Mouse (Mus musculus) embryonic fibroblast, embryonic 13.5 days (primary cell): ENCODE data around the gene Akap2. TPM values are rescaled to one million over a fixed set of nuclear protein-coding genes. Genes with fewer than 3 reads are reported as not detected.

Experiments used
- H3K27ac ChIP-seq: 2 replicates; pipeline ENCODE4 v1.5.1; 2012; ENCODE audit warnings: low read length, control low read depth, inconsistent platforms; ENCODE audit not compliant: insufficient read depth
- H3K4me1 ChIP-seq: 2 replicates; pipeline ENCODE4 v1.6.1; 2011; ENCODE audit warnings: low read length; ENCODE audit not compliant: control insufficient read depth, insufficient read depth
- H3K4me3 ChIP-seq: 2 replicates; pipeline ENCODE4 v1.5.1; 2011; ENCODE audit warnings: mild to moderate bottlenecking, control low read depth, low read length; ENCODE audit not compliant: insufficient read depth
- CTCF ChIP-seq: IDR thresholded peaks from 2 replicates; pipeline ENCODE4 v1.5.1; 2011; ENCODE audit warnings: mild to moderate bottlenecking, control low read depth, low read length, moderate library complexity, borderline replicate concordance; ENCODE audit not compliant: insufficient read depth
- POLR2A ChIP-seq: IDR thresholded peaks from 2 replicates; pipeline ENCODE4 v1.6.1; 2011; ENCODE audit warnings: low read depth, mild to moderate bottlenecking, control low read depth, low read length, moderate library complexity
- polyA plus RNA-seq: library from polyadenylated mRNA; stranded (reverse); fragments of >200 nt; gene quantifications from 2 replicates; pipeline ENCODE4 v1.2.4, GENCODE M21; 2011; ENCODE audit warnings: low read depth; ENCODE audit not compliant: missing spikeins, insufficient read length

Gene Akap2
- polyA plus RNA-seq, 1 experiment: 127 TPM

DNA sequence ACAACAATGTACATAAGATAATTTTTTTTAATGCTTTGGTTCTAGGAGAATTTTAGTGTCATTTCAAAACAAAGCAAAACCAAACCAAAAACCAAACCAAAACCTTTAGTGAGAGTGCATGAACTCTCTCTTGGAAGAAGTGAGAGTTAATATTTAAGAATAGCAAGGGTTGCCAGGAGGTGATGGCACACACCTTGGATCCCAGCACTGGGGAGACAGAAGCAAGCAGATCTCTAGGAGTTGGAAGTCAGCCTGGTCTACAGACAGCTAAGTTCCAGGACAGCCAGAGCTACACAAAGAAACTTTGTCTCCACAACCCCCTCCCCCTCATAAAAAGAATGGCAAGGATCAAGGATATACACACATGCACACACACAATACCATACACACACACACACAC, 195.6 kb downstream of the Akap2 start:
- Histone ChIP-seq H3K4me3 (no peak overlapping the region), H3K27ac (no peak overlapping the region), H3K4me1 (no peaks in the 10 kb centered on the region)
- TF ChIP-seq CTCF (no peak), POLR2A (no peak)

GRCm38 (mm10) chr4:57914193-57915190, 197.0 kb downstream of the Akap2 start:
- no peaks in the 10 kb centered on the region for H3K4me1 ChIP-seq
- no peak for TF ChIP-seq POLR2A
- no peak for TF ChIP-seq CTCF
- H3K4me3 ChIP-seq: no peak overlapping the region
- H3K27ac ChIP-seq: no peak overlapping the region

GRCm38 (mm10) chr4:57915216-57915965, 197.9 kb downstream of the Akap2 start:
- no peak for TF ChIP-seq CTCF
- TF ChIP-seq POLR2A: no peak
- Histone ChIP-seq H3K4me1 (no peaks in the 10 kb centered on the region), H3K4me3 (no peak overlapping the region), H3K27ac (no peak overlapping the region)

DNA sequence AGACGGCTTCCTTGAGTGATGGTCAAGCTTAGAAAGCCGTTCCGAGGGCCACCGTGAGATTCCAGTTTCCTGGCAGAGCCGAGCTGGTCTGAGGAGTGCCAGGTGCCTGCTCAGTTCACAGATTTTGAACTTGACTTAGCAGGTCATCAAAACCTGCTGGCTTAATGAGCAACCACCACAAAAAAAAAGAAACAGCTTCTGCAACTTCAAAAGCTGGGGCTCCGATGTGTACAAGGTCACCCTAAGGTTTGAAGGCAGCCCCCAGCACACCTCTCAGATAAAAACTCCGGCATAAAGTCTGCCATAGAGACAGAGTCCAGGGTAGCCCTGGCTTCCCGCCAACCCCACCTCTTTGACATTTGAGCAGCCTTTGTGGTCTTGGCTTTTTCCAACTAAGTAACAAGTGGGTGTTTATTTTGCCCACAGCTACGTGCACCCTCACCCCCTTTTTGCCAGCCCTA, 198.8 kb downstream of the Akap2 start, which contains the start of gene D630039A03Rik:
Gene D630039A03Rik (minus strand): TSS at position 97 of the 461 bp plus-strand sequence.
- Histone ChIP-seq H3K27ac (no peak within 1 kb of the TSS), H3K4me3 (no peak within 1 kb of the TSS), H3K4me1 (no peaks in the 10 kb centered on the region)
- TF ChIP-seq POLR2A: no peak
- TF ChIP-seq CTCF: no peak

DNA sequence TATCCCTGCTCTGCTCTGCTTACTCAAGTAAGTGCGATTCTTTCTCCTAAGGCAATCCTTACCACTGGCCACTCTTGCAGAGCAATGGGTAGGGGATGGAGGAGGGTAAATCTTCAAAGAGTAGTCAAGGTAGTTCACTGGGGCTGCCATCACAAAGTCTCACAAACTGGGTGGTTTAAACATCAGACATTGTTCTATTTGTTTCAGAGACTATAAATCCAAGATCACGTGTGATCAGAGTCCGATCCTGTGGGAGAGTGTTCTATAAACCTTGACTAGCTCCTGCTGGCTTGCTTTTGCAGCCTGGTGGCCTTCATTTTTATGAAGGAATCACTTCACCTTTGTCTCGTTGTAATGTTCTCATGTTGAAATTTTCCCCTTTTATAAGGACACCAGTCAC, 199.3 kb downstream of the Akap2 start:
- TF ChIP-seq CTCF: no peak
- no peak for TF ChIP-seq POLR2A
- H3K4me3 ChIP-seq: no peak overlapping the region
- H3K4me1 ChIP-seq: no peaks in the 10 kb centered on the region
- no peak overlapping the region for H3K27ac ChIP-seq

- TF ChIP-seq POLR2A: no peak
- TF ChIP-seq CTCF: no peak
- Histone ChIP-seq H3K4me3 (no peak overlapping the region), H3K4me1 (no peaks in the 10 kb centered on the region), H3K27ac (no peak overlapping the region)
These were observed 202.3 kb downstream of the Akap2 start for GRCm38 (mm10) chr4:57919494-57920423.

GRCm38 (mm10) chr4:57920522-57920921, 203.1 kb downstream of the Akap2 start:
- Histone ChIP-seq H3K4me1 (no peaks in the 10 kb centered on the region), H3K27ac (no peak overlapping the region), H3K4me3 (no peak overlapping the region)
- TF ChIP-seq POLR2A: no peak
- TF ChIP-seq CTCF: no peak

- Histone ChIP-seq H3K27ac (no peak overlapping the region), H3K4me3 (no peak overlapping the region), H3K4me1 (no peaks in the 10 kb centered on the region)
- TF ChIP-seq CTCF (no peak), POLR2A (no peak)
These were observed 204.7 kb downstream of the Akap2 start for GRCm38 (mm10) chr4:57922171-57922570.

GRCm38 (mm10) chr4:57924556-57925071, 207.2 kb downstream of the Akap2 start:
- Histone ChIP-seq H3K27ac (no peak overlapping the region), H3K4me1 (no peaks in the 10 kb centered on the region), H3K4me3 (no peak overlapping the region)
- TF ChIP-seq CTCF (no peak), POLR2A (no peak)
